Mouse (Mus musculus): ENCODE results near the gene Atp5mpl. TPM values are rescaled to one million over a fixed set of nuclear protein-coding genes. Genes with fewer than 3 reads are reported as not detected.
"Not testable (repeated sequence)": the region's sequence is repeated elsewhere in the genome, so short reads cannot be mapped to it uniquely, and the experiment has no call there.

Atp5mpl gene
- polyA plus RNA-seq, 1 experiment from 2014 or later, result 941 TPM

GRCm38 (mm10) chr12:111945765-111946655 is 20.8 kb downstream of the Atp5mpl start:
- H3K27me3 ChIP-seq (replicated peaks); H3K36me3 ChIP-seq; H3K4me3 ChIP-seq (replicated peaks); H3K9me3 ChIP-seq; H3K9ac ChIP-seq; H3K4me2 ChIP-seq (replicated peaks): not testable (repeated sequence)
- peaks cover 35% of the 10 kb centered on the region for H3K4me1 ChIP-seq (replicated peaks)
- 51% methylated on average over 11 of the region's 15 CpGs for WGBS
- peak; percentile 79 for ATAC-seq
- peak overlapping the region; percentile 83 for H3K27ac ChIP-seq

- no peak overlapping the region for H3K9ac ChIP-seq
- peak overlapping the region; percentile 14; the same call in 1 of the 2 replicates for H3K4me2 ChIP-seq (replicated peaks)
- 0 out of 2 replicates have a peak, but pooled peaks have one; percentile 13 for ATAC-seq
Measured at GRCm38 (mm10) chr12:111945115-111945514, 21.7 kb downstream of the Atp5mpl start.

GRCm38 (mm10) chr12:111944065-111944987 is 22.5 kb downstream of the Atp5mpl start:
- H3K27ac ChIP-seq, result peak overlapping the region; percentile 83

More at GRCm38 (mm10) chr12:111945115-111945514, 21.7 kb downstream of the Atp5mpl start:
- Histone ChIP-seq H3K27me3 (replicated peaks) (no peaks in the 10 kb centered on the region), H3K4me1 (replicated peaks) (peaks cover 33% of the 10 kb centered on the region), H3K4me3 (replicated peaks) (no peak overlapping the region), H3K36me3 (no peaks in the 10 kb centered on the region), H3K9me3 (no peaks in the 10 kb centered on the region), H3K27ac (peak overlapping the region; percentile 83)
- 33% methylated on average over 8 of the region's 8 CpGs for WGBS

GRCm38 (mm10) chr12:111943421-111944064 is 23.2 kb downstream of the Atp5mpl start:
- no peak for ATAC-seq
- H3K4me3 ChIP-seq (replicated peaks), result no peak overlapping the region

More at GRCm38 (mm10) chr12:111944065-111944987, 22.5 kb downstream of the Atp5mpl start:
- Histone ChIP-seq H3K4me1 (replicated peaks) (peaks cover 35% of the 10 kb centered on the region), H3K4me2 (replicated peaks) (peak overlapping the region; percentile 33)
- not testable (repeated sequence) for H3K9ac ChIP-seq; H3K27me3 ChIP-seq (replicated peaks); H3K4me3 ChIP-seq (replicated peaks); H3K9me3 ChIP-seq; H3K36me3 ChIP-seq
- ATAC-seq, result peak; percentile 72
- whole genome bisulfite sequencing, result 47% methylated on average over 18 of the region's 20 CpGs

GRCm38 (mm10) chr12:111938623-111939177 is 28.1 kb downstream of the Atp5mpl start:
- Histone ChIP-seq H3K27ac (peak overlapping the region; percentile 92), H3K9ac (no peak overlapping the region), H3K4me1 (replicated peaks) (peaks cover 53% of the 10 kb centered on the region), H3K36me3 (no peaks in the 10 kb centered on the region), H3K4me3 (replicated peaks) (no peak overlapping the region), H3K9me3 (no peaks in the 10 kb centered on the region), H3K4me2 (replicated peaks) (0 out of 2 replicates have a peak overlapping the region, but pooled peaks have one; percentile 56), H3K27me3 (replicated peaks) (no peaks in the 10 kb centered on the region)
- ATAC-seq, result peak; percentile 17; the same call in 1 of the 2 replicates
- 36% methylated on average over 1 of the region's 1 CpGs for WGBS

More at GRCm38 (mm10) chr12:111943421-111944064, 23.2 kb downstream of the Atp5mpl start:
- 0 out of 2 replicates have a peak overlapping the region, but pooled peaks have one; percentile 11 for H3K9ac ChIP-seq
- no peaks in the 10 kb centered on the region for H3K9me3 ChIP-seq
- WGBS, result 68% methylated on average over 10 of the region's 10 CpGs
- H3K4me1 ChIP-seq (replicated peaks), result peaks cover 43% of the 10 kb centered on the region
- peak overlapping the region; percentile 33 for H3K4me2 ChIP-seq (replicated peaks)
- no peaks in the 10 kb centered on the region for H3K36me3 ChIP-seq
- H3K27me3 ChIP-seq (replicated peaks), result no peaks in the 10 kb centered on the region
- peak overlapping the region; percentile 83 for H3K27ac ChIP-seq

GRCm38 (mm10) chr12:111936706-111937550 is 29.8 kb downstream of the Atp5mpl start:
- Histone ChIP-seq H3K27ac (peak overlapping the region; percentile 92), H3K4me1 (replicated peaks) (peaks cover 59% of the 10 kb centered on the region), H3K27me3 (replicated peaks) (no peaks in the 10 kb centered on the region), H3K4me3 (replicated peaks) (peak overlapping the region; percentile 19), H3K36me3 (no peaks in the 10 kb centered on the region), H3K4me2 (replicated peaks) (peak overlapping the region; percentile 56), H3K9me3 (no peaks in the 10 kb centered on the region), H3K9ac (no peak overlapping the region)
- WGBS, result 26% methylated on average over 24 of the region's 24 CpGs
- ATAC-seq, result peak; percentile 91

GRCm38 (mm10) chr12:111933971-111934370 is 32.8 kb downstream of the Atp5mpl start:
- Histone ChIP-seq H3K4me1 (replicated peaks) (peaks cover 53% of the 10 kb centered on the region), H3K9ac (no peak overlapping the region), H3K36me3 (no peaks in the 10 kb centered on the region), H3K4me3 (replicated peaks) (no peak overlapping the region), H3K4me2 (replicated peaks) (no peak overlapping the region), H3K9me3 (no peaks in the 10 kb centered on the region), H3K27me3 (replicated peaks) (no peaks in the 10 kb centered on the region), H3K27ac (peak overlapping the region; percentile 63; the same call in 1 of the 2 replicates)
- ATAC-seq, result no peak
- whole genome bisulfite sequencing, result 62% methylated on average over 2 of the region's 2 CpGs

GRCm38 (mm10) chr12:111933032-111933704 is 33.6 kb downstream of the Atp5mpl start:
- peak overlapping the region; percentile 45 for H3K4me2 ChIP-seq (replicated peaks)
- H3K36me3 ChIP-seq, result no peaks in the 10 kb centered on the region
- H3K4me1 ChIP-seq (replicated peaks), result peaks cover 50% of the 10 kb centered on the region
- no peaks in the 10 kb centered on the region for H3K9me3 ChIP-seq
- WGBS, result 46% methylated on average over 11 of the region's 11 CpGs
- ATAC-seq, result peak; percentile 32; the same call in 1 of the 2 replicates
- H3K27me3 ChIP-seq (replicated peaks), result no peaks in the 10 kb centered on the region
- H3K9ac ChIP-seq, result no peak overlapping the region
- H3K27ac ChIP-seq, result peak overlapping the region; percentile 63
- peak overlapping the region; percentile 3; the same call in 1 of the 2 replicates for H3K4me3 ChIP-seq (replicated peaks)

GRCm38 (mm10) chr12:111932513-111932912 is 34.3 kb downstream of the Atp5mpl start:
- no peak for ATAC-seq
- Histone ChIP-seq H3K9ac (no peak overlapping the region), H3K4me1 (replicated peaks) (peaks cover 44% of the 10 kb centered on the region), H3K4me3 (replicated peaks) (no peak overlapping the region), H3K27ac (peak overlapping the region; percentile 63; the same call in 1 of the 2 replicates), H3K4me2 (replicated peaks) (no peak overlapping the region), H3K9me3 (no peaks in the 10 kb centered on the region), H3K36me3 (no peaks in the 10 kb centered on the region), H3K27me3 (replicated peaks) (no peaks in the 10 kb centered on the region)
- WGBS, result 56% methylated on average over 3 of the region's 3 CpGs

GRCm38 (mm10) chr12:111931411-111932025 is 35.3 kb downstream of the Atp5mpl start:
- ATAC-seq, result no peak
- 89% methylated on average over 9 of the region's 9 CpGs for WGBS
- no peak overlapping the region for H3K4me3 ChIP-seq (replicated peaks)
- H3K36me3 ChIP-seq, result no peaks in the 10 kb centered on the region
- H3K9me3 ChIP-seq, result no peaks in the 10 kb centered on the region
- no peak overlapping the region for H3K4me2 ChIP-seq (replicated peaks)
- H3K4me1 ChIP-seq (replicated peaks), result peaks cover 34% of the 10 kb centered on the region
- no peak overlapping the region for H3K9ac ChIP-seq
- no peaks in the 10 kb centered on the region for H3K27me3 ChIP-seq (replicated peaks)
- no peak overlapping the region for H3K27ac ChIP-seq

Data from intestine, embryonic 15.5 days (tissue).